Mouse (Mus musculus) midbrain, embryonic 15.5 days (tissue): ENCODE results near the gene Smim10l2a. TPM values are rescaled to one million over a fixed set of nuclear protein-coding genes. Genes with fewer than 3 reads are reported as not detected.

ENCODE experiments used
- polyA plus RNA-seq: library from polyadenylated mRNA; unstranded; fragments of >200 nt; fragmentation: Nextera tagmentation; extraction: Ambion mirVana; gene quantifications from 2 replicates; pipeline ENCODE4 v1.2.1, GENCODE M21; 2015

Gene Smim10l2a
- polyA plus RNA-seq, 1 experiment from 2014 or later = 43.5 TPM

Other genes starting within 250 kb of the Smim10l2a start
- gene 3830403N18Rik, start 238.0 kb upstream of the Smim10l2a start, polyA plus RNA-seq = 0.66 and 0.69 TPM in 2 replicates
- gene Gm773, start 161.7 kb upstream of the Smim10l2a start, polyA plus RNA-seq = not detected in 2 replicates
- gene Zfp449, start 28.2 kb upstream of the Smim10l2a start, polyA plus RNA-seq = 6.0 and 6.1 TPM in 2 replicates
- 0.99 and 1.6 TPM in 2 replicates for gene Gm2174, start 73.4 kb downstream of the Smim10l2a start, polyA plus RNA-seq
- gene Ints6l, start 80.3 kb downstream of the Smim10l2a start, polyA plus RNA-seq = 19.4 and 19.9 TPM in 2 replicates
- gene Gm10477, start 150.2 kb downstream of the Smim10l2a start, polyA plus RNA-seq = not detected in 2 replicates
- gene Gm648, start 175.0 kb downstream of the Smim10l2a start, polyA plus RNA-seq = 0.27 TPM in 1 of 2 replicates, not detected in the other
- 55.3 and 57.9 TPM in 2 replicates for gene Mmgt1, start 223.5 kb downstream of the Smim10l2a start, polyA plus RNA-seq
- gene Slc9a6, start 235.2 kb downstream of the Smim10l2a start, polyA plus RNA-seq = 68.0 and 73.9 TPM in 2 replicates